Mouse (Mus musculus) gastrocnemius, adult 2 months (tissue): ENCODE results near the gene Apoh. TPM values are rescaled to one million over a fixed set of nuclear protein-coding genes. Genes with fewer than 3 reads are reported as not detected.

ENCODE experiments used
- DNase-seq: peaks from one replicate; pipeline ENCODE4 v3.0.0; 2022
- H3K27ac ChIP-seq: fragments of 200-600 bp; 2 replicates; pipeline ENCODE4 v1.8.1; 2022; ENCODE audit warnings: mild to moderate bottlenecking
- H3K4me3 ChIP-seq: fragments of 200-600 bp; 2 replicates; pipeline ENCODE4 v1.8.1; 2022; ENCODE audit warnings: mild to moderate bottlenecking, moderate library complexity
- CTCF ChIP-seq: fragments of 200-600 bp; IDR thresholded peaks from 2 replicates; pipeline ENCODE4 v1.8.1; 2022; ENCODE audit warnings: antibody characterized with exemption, mild to moderate bottlenecking, moderate library complexity
- intact Hi-C: fragments of 180-260 bp; cut with DNase I; formaldehyde crosslinking; loops from one replicate; pipeline ENCODE4 v1.15.1; 2025
- total RNA-seq, 2 experiments: library from RNA; stranded (reverse); gene quantifications; 2 replicates each; pipeline ENCODE4 v1.2.3; 2021

Apoh gene
- total RNA-seq, 2 experiments from 2014 or later, result 0.39 to 0.69 TPM

DNA sequence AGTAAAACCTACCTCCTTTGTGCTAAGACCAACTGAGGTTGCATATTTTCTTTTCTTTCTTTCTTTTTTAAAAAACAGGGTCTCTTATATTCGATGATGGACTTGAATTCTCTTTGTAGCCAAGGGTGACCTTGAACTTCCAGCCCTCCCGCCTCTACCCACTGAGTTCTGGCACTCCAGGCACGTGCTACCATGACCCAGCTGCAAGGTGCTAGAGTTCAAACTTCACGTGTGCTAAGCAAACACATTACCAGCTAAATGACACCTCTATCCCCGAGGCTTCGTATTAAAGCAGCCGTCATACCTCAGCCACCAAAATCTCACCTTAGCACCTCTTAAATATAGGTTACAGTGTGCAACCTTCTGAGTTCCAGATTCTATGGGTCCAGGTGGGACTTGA is 22.4 kb downstream of the Apoh start:
- no peak overlapping the region for H3K4me3 ChIP-seq
- no peak for TF ChIP-seq CTCF
- no peak overlapping the region for H3K27ac ChIP-seq
- intact Hi-C loops, result no loop called here
- DNase-seq, result no peak

DNA sequence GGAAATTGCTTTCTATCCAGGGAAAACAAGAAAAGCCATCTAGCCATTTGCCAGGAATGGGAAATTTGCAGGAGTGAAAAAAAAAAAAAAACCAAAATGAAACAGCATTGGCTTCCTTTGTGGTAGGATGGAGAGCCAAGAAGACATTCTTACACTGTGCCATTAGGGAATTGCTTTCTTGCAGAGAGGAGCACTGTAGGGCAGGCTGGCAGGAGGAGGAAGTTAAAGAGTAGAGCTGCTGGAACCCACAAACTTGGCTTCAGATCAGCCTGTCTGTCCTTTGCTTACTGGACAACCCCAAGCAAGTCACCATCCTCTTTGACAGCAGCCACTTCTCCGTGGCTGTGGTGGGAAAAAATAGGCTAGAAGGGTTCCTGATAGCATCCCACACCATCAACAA is 23.9 kb downstream of the Apoh start:
- no peak overlapping the region for H3K4me3 ChIP-seq
- no peak overlapping the region for H3K27ac ChIP-seq
- intact Hi-C loops, result no loop called here
- no peak for TF ChIP-seq CTCF
- no peak for DNase-seq

DNA sequence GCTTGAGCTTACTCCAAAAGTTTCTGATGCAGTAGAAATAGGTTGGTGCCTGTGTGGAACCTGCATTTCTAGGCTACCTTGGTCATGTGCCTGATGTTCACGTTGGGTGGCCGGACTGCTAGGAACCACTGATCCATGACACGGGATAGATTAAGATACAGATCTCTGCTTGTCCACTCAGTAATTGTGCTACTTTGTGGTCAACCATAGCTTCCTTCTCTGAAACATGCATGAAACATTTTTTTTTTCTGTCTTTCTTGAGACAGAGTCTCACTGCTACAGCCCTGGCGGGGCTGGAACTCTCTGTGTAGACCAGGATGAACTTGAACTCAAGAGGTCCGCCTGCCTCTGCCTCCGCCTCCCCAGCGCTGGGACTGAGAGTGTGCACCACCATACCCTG is 33.7 kb downstream of the Apoh start:
- intact Hi-C loops, result loop anchor here (10.0 kb wide), 1 partner anchor 512 kb away; no protein-coding TSS in a partner anchor

DNA sequence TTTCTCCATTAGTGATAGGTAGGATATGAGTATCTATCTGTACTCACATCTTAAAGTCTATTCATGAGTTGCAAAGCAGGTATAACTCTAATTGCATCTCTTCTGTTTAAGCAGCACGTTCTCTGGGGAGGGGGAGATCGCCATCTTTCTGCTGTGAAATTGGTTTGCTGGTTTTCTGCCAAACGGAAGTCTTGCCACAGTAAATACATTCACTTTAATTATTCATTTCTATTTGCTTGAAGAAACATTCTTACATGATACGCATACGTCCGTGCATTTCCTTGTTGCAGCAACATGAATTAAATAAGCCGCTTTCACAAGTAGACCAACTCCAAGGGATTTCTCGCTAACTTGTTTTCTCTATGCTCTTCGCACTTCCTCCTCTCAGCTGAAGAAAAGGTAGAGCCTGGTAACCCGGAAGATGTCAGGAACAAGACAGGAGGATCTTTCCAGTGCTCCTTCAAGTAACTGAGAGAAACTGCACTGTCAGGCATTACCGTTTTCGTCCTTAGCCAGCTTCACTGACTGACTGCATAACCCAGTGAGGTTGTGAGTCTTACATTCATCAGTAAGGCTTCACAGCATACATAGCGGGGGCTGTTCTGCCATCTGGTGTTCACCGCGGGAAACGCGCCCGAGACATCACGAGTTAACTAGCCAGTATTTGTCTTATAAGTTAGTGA is 34.7 kb downstream of the Apoh start:
- peak; percentile 81 for DNase-seq
- intact Hi-C loops, result loop anchor here (1.0 to 10.0 kb wide), 4 partner anchors 249 to 513 kb away; no protein-coding TSS in a partner anchor
- Histone ChIP-seq H3K4me3 (peak overlapping the region; percentile 32; the same call in 1 of the 2 replicates), H3K27ac (0 out of 2 replicates have a peak overlapping the region, but pooled peaks have one; percentile 35)
- TF ChIP-seq CTCF, result peak; percentile 88

More for the DNA sequence above, 33.7 kb downstream of the Apoh start:
- Histone ChIP-seq H3K27ac (no peak overlapping the region), H3K4me3 (no peak overlapping the region)
- no peak for TF ChIP-seq CTCF
- DNase-seq, result no peak

DNA sequence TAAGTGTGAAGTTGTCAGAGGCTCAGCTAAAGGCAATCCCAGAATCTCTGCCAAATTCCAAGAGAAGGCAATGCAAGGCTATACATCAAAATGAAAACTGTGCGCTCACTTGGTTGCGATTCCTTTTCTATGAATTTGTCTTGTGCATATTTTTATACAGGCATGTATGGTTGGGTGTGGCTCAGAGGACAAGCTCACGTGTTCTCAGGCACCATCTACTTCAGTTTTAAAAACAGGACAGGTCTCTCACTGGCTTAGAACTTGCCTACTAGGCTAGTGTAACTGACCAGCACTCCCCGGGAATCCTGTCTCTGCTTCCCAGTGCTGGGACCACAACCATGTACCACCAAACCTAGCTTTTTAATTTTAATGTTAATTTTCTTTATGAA is 35.2 kb downstream of the Apoh start:
- TF ChIP-seq CTCF, result no peak
- H3K27ac ChIP-seq, result no peak overlapping the region
- H3K4me3 ChIP-seq, result no peak overlapping the region
- intact Hi-C loops, result loop anchor here (1.0 to 10.0 kb wide), 4 partner anchors 250 to 514 kb away; no protein-coding TSS in a partner anchor
- no peak for DNase-seq

DNA sequence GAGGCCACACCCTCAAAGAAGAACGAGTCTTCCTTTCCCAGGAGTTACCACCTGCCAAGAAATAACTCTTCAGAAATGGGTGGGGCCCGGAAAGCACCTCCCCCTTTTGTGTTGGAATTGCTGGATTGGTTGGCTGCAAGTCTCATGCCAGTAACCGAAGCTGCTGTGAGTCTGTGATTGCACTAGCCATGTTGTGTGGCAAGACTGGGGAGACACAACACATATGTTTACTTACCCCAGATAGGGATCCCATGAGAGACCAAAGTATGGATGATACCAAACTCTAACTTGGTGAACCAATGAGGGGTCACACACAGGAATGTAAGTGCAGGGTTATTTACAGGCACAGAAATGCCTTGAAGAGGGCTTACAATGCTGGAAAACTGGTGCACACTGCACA is 39.5 kb downstream of the Apoh start:
- Histone ChIP-seq H3K4me3 (no peak overlapping the region), H3K27ac (no peak overlapping the region)
- no peak for DNase-seq
- intact Hi-C loops, result no loop called here
- no peak for TF ChIP-seq CTCF

DNA sequence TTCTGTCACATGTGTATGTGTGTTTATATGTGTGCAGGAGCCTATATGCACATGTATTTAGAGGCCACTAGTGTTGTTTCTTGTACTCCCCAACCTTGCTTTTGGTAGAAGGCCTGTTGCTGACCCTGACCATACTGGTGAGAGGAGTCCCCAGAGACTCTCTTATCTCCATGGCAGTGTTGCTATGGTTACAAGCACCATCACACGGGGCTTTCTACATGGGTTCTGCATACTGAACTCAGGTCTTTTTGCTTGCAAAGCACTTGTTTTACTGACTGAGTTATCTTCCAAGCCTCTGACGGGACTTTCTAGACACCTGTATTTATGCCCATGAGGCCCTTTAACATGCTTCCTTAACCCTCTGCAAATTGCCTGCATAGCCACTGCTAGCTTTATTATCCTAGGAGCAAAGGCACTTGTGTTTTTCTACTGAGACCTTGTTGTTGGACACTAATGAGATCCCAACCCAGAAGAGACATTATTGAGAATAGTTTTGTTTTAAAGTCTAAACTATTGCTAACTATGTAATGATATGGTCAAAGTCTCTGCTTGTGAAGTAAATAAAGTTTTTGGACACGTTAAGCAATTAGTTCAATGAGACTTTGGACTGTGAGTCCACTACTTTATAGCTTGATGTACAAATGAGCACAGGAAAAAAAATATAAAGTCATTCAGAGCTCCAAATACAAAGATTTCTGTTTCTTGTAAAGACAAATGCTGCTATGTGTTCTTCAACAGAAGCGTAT is 41.9 kb downstream of the Apoh start:
- no peak for DNase-seq
- no peak for TF ChIP-seq CTCF
- intact Hi-C loops, result no loop called here
- Histone ChIP-seq H3K27ac (no peak overlapping the region), H3K4me3 (no peak overlapping the region)

DNA sequence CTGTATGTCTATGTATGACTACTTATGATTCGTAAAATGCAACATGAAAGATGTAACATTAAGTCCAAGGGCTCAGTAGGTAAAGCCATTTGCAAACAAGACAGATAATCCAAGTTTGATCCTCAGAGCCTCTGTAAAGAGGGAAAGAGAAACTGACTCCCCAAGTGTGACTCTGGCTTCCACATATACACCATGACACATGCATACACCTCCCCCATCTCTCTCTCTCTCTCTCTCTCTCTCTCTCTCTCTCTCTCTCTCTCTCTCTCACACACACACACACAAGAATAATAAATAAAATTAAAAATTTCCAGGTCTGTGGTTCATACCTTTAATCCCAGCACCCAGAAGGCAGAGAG is 42.5 kb downstream of the Apoh start:
- Histone ChIP-seq H3K4me3 (no peak overlapping the region), H3K27ac (no peak overlapping the region)
- DNase-seq, result no peak
- TF ChIP-seq CTCF, result no peak
- intact Hi-C loops, result no loop called here

DNA sequence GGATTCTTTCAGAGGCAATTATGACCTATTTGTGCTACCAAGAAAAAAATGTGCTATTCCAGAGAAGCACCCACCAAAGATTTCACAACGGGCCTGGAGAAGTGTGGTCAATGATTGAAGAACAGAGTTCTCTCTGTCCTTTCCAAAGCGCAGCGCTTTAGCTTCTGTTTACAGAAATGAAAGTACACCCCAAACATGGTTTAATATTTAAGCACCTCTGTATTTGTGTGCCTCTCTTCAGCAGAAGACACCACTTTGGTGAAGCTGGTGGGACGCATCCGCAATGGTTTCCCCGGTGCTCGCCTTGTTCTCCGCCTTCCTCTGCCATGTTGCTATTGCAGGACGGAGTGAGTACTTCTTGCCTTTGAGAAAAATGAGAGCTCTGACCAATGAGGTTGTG is 51.9 kb downstream of the Apoh start:
- H3K4me3 ChIP-seq, result no peak overlapping the region
- DNase-seq, result no peak
- TF ChIP-seq CTCF, result no peak
- intact Hi-C loops, result no loop called here
- no peak overlapping the region for H3K27ac ChIP-seq

DNA sequence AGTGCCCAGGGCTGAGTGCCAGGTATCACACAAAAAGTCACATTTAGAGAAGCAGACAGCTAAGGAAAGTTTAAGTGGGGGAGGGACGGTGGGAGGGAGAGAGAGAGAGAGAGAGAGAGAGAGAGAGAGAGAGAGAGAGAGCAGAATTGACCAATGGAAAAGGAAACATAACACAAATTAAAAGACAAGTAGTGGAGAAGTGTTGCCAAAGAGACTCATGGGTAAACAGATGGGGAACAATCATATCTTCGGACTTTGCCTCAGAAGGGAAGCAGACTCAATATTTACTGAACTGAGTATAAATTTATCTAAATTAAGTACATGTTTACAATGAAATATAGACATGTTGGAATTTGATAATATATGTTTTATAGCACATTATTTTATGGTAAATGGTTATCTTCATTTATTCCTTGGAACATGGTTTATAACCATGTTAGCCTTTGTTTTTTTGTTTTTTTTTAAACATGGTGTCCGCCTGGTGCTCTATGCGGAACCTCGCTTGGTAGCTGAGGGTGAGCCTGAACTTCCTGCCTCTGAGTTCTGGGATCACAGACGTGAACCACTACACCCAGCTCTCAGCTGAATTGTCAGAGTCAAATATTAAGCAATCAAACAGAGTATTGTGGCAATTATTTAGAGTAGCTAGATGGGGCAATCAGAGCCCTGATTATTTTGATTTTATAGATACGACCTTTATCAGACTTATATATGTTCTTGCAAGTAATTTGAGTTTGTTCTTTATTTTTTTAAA is 53.1 kb downstream of the Apoh start:
- no peak overlapping the region for H3K4me3 ChIP-seq
- TF ChIP-seq CTCF, result no peak
- intact Hi-C loops, result no loop called here
- H3K27ac ChIP-seq, result no peak overlapping the region
- DNase-seq, result no peak

DNA sequence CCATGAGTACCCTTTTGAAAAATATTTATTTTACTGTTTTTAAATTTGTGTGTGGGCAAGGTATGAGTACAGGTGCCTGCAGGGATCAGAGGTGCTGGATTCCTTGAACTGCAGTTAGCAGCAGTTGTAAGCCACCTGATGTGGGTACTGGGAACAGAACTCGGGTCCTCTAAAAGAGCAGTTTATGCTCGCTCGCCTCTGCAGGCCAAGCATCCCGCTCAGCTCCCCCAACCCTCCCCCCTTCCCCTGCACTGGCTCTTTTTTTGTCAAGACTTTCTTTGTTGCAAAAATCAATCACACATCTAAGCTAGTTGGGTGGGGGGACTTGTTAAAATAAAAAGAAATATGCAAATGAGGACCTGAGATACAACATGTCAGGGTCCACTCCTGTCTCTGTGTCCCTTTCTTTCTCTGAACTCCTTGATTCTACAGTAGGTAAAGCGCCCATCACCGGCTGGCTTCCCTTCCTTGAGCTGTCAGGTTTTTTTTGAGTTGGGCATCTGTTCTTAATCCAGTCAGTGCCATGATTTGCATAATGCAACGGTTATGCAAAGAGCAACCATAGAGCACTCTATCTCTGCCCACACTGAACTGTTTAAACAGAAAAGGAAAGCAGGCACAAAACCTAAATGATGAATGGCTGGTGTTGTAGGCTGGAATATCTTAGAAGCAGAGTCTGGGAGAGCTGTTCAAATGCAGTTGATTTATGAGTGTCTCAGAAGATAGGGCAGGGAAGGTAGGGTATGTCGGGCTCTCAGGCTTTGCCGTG is 66.9 kb downstream of the Apoh start:
- no peak for TF ChIP-seq CTCF
- H3K27ac ChIP-seq, result no peak overlapping the region
- intact Hi-C loops, result loop anchor here (10.0 kb wide), 1 partner anchor 545 kb away; no protein-coding TSS in a partner anchor
- DNase-seq, result no peak
- H3K4me3 ChIP-seq, result no peak overlapping the region

DNA sequence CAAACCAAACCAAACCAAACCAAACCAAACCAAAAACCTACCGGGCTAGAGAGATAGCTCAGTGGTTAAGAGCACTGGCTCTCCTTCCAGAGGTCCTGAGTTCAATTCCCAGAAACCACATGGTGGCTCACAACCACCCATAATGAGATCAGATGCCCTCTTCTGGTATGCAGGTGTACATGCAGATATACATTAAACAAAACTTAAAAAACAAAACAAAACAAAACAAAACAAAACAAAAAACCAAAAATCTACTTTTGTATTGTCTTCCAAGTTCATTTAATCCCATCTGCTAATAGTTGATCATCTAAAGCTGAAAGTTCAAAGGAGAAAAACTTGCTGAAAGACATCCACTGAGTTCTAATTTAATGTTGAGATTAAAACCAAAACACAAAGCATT is 73.2 kb downstream of the Apoh start:
- no peak for TF ChIP-seq CTCF
- intact Hi-C loops, result loop anchor here (5.0 to 10.0 kb wide), 2 partner anchors 404 to 552 kb away; no protein-coding TSS in a partner anchor
- no peak for DNase-seq
- H3K4me3 ChIP-seq, result no peak overlapping the region
- H3K27ac ChIP-seq, result no peak overlapping the region
